Mouse (Mus musculus): ENCODE measurements around the gene Slc37a3. TPM values are rescaled to one million over a fixed set of nuclear protein-coding genes. Genes with fewer than 3 reads are reported as not detected.

The Slc37a3 gene
- polyA plus RNA-seq, 1 experiment from 2014 or later, result 42.3 TPM

DNA sequence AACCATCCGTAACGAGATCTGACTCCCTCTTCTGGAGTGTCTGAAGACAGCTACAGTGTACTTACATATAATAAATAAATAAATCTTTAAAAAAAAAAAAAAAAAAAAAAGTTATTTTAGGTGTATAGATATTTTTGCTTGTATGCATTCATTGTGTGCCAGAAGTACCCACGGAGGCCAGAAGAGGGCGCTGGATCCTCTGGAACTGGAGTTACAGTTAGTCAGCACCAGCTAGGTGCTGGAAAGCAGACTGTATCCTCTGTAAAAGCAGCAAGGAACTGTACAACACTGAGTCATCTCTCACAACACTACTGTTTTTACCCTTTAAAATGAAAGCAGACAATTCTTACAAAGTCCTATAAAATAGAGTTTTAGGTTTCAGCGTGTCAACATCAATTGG lies 38.3 kb upstream of the Slc37a3 start:
- no peaks in the 10 kb centered on the region for H3K9me3 ChIP-seq (replicated peaks; ENCODE audit: control insufficient read depth, low read length)
- no peaks in the 10 kb centered on the region; the same call in 1 of the 2 replicates for H3K27me3 ChIP-seq (ENCODE audit: control insufficient read depth, insufficient read depth, low read length)
- 53% methylated on average over 3 of the region's 5 CpGs for WGBS
- no peak overlapping the region for H3K27ac ChIP-seq (ENCODE audit: low read length)
- H3K9ac ChIP-seq (ENCODE audit: low read length), result no peak overlapping the region
- H3K4me3 ChIP-seq (replicated peaks; ENCODE audit: low read length), result no peak overlapping the region
- H3K4me1 ChIP-seq (ENCODE audit: control insufficient read depth, insufficient read depth, low read length), result no peaks in the 10 kb centered on the region
- no peak for ATAC-seq (ENCODE audit: insufficient read depth, low FRiP score)
- no peaks in the 10 kb centered on the region for H3K36me3 ChIP-seq (ENCODE audit: control insufficient read depth, insufficient read depth, low read length)
- no peak overlapping the region for H3K4me2 ChIP-seq (ENCODE audit: low read depth, low read length)

DNA sequence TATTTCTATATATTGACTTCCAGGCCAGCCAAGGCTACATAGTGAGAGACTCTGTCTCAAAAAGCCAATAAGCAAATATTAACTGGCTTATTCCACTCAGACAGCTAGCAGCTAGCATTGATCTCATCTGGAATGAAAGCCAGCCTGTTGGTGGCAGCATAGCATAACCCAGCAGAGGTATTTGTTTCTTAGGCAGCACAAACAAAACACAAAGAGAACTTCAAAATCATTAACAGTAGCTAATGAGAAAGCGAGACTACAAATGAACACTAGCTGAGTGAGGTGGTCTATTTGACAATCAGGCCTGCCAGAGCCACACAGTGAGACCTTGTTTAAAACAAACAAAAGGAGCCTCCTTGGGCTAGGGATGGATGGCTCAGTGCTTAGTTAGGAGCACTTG lies 36.6 kb upstream of the Slc37a3 start:
- Histone ChIP-seq H3K4me2 (ENCODE audit: low read depth, low read length) (no peak overlapping the region), H3K4me1 (ENCODE audit: control insufficient read depth, insufficient read depth, low read length) (no peaks in the 10 kb centered on the region), H3K36me3 (ENCODE audit: control insufficient read depth, insufficient read depth, low read length) (peaks cover 3% of the 10 kb centered on the region; the same call in 1 of the 2 replicates), H3K27ac (ENCODE audit: low read length) (no peak overlapping the region), H3K9me3 (replicated peaks; ENCODE audit: control insufficient read depth, low read length) (no peaks in the 10 kb centered on the region), H3K9ac (ENCODE audit: low read length) (no peak overlapping the region), H3K27me3 (ENCODE audit: control insufficient read depth, insufficient read depth, low read length) (no peaks in the 10 kb centered on the region; the same call in 1 of the 2 replicates), H3K4me3 (replicated peaks; ENCODE audit: low read length) (no peak overlapping the region)
- no peak for ATAC-seq (ENCODE audit: insufficient read depth, low FRiP score)
- WGBS, result 89% methylated on average over 1 of the region's 1 CpGs

DNA sequence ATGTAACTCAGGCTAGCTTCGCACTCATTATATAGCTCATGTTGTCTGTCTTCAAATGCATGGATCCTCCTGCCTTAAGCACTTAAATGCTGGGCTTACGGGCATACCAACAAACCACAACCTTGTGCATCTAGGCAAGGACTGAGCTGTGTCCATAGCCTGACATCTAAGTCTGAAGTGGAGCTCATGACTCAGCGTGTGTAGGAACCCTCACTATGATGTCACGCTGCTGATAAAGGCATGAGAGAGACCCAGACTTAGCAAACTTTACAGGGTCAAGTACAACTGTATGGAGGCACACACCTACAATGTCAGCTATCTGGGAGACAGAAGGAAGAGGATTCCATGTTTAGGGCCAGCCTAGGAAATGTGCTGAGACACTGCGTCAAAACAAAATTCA lies 29.0 kb upstream of the Slc37a3 start:
- Histone ChIP-seq H3K36me3 (ENCODE audit: control insufficient read depth, insufficient read depth, low read length) (peaks cover 3% of the 10 kb centered on the region; the same call in 1 of the 2 replicates), H3K4me2 (ENCODE audit: low read depth, low read length) (no peak overlapping the region), H3K9me3 (replicated peaks; ENCODE audit: control insufficient read depth, low read length) (no peaks in the 10 kb centered on the region), H3K27ac (ENCODE audit: low read length) (no peak overlapping the region), H3K27me3 (ENCODE audit: control insufficient read depth, insufficient read depth, low read length) (no peaks in the 10 kb centered on the region), H3K4me1 (ENCODE audit: control insufficient read depth, insufficient read depth, low read length) (no peaks in the 10 kb centered on the region), H3K4me3 (replicated peaks; ENCODE audit: low read length) (no peak overlapping the region), H3K9ac (ENCODE audit: low read length) (no peak overlapping the region)
- no peak for ATAC-seq (ENCODE audit: insufficient read depth, low FRiP score)
- 89% methylated on average over 5 of the region's 5 CpGs for WGBS

DNA sequence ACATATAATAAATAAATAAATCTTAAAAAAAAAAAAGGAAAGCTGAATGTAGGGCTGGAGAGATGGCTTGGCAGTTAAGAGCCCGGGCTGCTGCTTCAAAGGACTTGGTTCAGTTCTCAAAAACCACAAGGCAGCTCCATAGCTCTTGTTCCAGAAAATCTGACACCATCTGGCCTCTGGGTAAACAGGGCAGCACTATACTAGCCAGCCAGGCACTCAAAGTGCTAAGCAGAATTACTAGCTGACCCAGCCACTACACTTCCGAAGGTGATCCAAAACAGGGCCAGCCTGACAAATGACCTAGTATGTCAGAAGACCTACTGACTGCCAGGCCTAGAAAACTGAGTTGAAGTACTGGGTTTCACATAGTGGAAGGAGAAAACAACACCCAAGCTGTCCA lies 25.7 kb upstream of the Slc37a3 start:
- Histone ChIP-seq H3K36me3 (ENCODE audit: control insufficient read depth, insufficient read depth, low read length) (no peaks in the 10 kb centered on the region), H3K4me3 (replicated peaks; ENCODE audit: low read length) (no peak overlapping the region), H3K27me3 (ENCODE audit: control insufficient read depth, insufficient read depth, low read length) (no peaks in the 10 kb centered on the region), H3K9ac (ENCODE audit: low read length) (no peak overlapping the region), H3K4me1 (ENCODE audit: control insufficient read depth, insufficient read depth, low read length) (no peaks in the 10 kb centered on the region), H3K4me2 (ENCODE audit: low read depth, low read length) (no peak overlapping the region), H3K9me3 (replicated peaks; ENCODE audit: control insufficient read depth, low read length) (no peaks in the 10 kb centered on the region), H3K27ac (ENCODE audit: low read length) (no peak overlapping the region)
- ATAC-seq (ENCODE audit: insufficient read depth, low FRiP score), result no peak
- 79% methylated on average over 2 of the region's 2 CpGs for WGBS

DNA sequence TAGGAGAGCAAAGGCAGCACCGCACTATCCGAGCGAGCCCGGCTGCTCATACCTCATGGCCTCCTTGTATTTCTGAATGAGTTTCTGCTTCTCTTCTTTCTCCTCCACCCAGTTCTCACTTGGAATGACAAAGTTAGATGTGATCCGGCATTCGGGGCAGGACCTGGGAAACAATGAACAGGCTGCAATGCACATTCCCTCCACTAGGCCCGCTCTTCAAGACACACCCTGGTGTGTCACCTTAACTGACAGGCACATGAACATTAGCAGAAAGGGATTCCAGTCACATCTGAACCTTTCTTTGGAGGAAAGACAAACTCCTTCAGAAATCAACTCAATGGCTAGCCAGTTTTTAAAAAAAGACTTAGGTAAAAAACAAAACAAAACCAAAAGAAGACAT lies 22.9 kb upstream of the Slc37a3 start:
- Histone ChIP-seq H3K4me3 (replicated peaks; ENCODE audit: low read length) (no peak overlapping the region), H3K9ac (ENCODE audit: low read length) (no peak overlapping the region), H3K27me3 (ENCODE audit: control insufficient read depth, insufficient read depth, low read length) (no peaks in the 10 kb centered on the region), H3K9me3 (replicated peaks; ENCODE audit: control insufficient read depth, low read length) (no peaks in the 10 kb centered on the region), H3K27ac (ENCODE audit: low read length) (no peak overlapping the region; the same call in 1 of the 2 replicates), H3K36me3 (ENCODE audit: control insufficient read depth, insufficient read depth, low read length) (no peaks in the 10 kb centered on the region), H3K4me1 (ENCODE audit: control insufficient read depth, insufficient read depth, low read length) (no peaks in the 10 kb centered on the region), H3K4me2 (ENCODE audit: low read depth, low read length) (no peak overlapping the region)
- no peak for ATAC-seq (ENCODE audit: insufficient read depth, low FRiP score)
- 64% methylated on average over 7 of the region's 7 CpGs for WGBS

DNA sequence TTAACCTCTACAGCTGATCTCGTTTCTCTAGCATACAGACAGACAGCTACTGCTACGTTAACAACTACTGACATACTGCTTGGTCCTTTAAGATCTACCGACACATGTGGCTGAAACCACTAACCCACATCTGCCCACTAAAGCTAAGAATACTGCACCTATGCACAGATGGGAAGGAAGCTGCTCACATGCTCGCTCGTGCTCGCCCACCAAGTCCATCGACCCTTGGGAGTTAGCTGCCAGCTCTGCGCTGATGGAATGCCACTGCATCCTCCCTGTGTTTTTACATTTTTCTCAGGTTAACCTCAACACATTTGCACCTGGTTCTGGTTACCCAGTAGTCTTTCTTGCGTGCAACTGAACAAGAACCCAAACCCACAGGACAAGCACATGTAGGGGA lies 20.9 kb upstream of the Slc37a3 start:
- Histone ChIP-seq H3K27ac (ENCODE audit: low read length) (no peak overlapping the region), H3K36me3 (ENCODE audit: control insufficient read depth, insufficient read depth, low read length) (no peaks in the 10 kb centered on the region), H3K9me3 (replicated peaks; ENCODE audit: control insufficient read depth, low read length) (no peaks in the 10 kb centered on the region), H3K9ac (ENCODE audit: low read length) (no peak overlapping the region), H3K4me3 (replicated peaks; ENCODE audit: low read length) (no peak overlapping the region), H3K4me2 (ENCODE audit: low read depth, low read length) (no peak overlapping the region), H3K4me1 (ENCODE audit: control insufficient read depth, insufficient read depth, low read length) (no peaks in the 10 kb centered on the region), H3K27me3 (ENCODE audit: control insufficient read depth, insufficient read depth, low read length) (no peaks in the 10 kb centered on the region)
- WGBS, result 91% methylated on average over 9 of the region's 9 CpGs
- ATAC-seq (ENCODE audit: insufficient read depth, low FRiP score), result no peak

DNA sequence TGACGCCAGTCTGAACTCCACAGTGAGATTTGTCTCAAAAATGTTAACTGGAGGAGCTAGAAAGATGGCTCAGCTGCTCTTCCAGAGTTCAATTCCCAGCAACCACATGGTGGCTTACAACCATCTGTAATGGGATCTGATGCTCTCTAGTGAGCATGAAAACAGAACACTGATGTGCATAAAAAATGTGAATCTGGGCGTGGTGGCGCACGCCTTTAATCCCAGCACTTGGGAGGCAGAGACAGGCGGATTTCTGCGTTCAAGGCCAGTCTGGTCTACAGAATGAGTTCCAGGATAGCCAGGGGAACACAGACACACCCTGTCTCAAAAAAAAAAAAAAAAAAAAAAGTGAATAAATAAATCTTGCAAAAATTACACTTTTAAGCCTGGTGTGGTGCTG lies 19.6 kb upstream of the Slc37a3 start:
- Histone ChIP-seq H3K9ac (ENCODE audit: low read length) (no peak overlapping the region), H3K4me1 (ENCODE audit: control insufficient read depth, insufficient read depth, low read length) (no peaks in the 10 kb centered on the region), H3K9me3 (replicated peaks; ENCODE audit: control insufficient read depth, low read length) (no peaks in the 10 kb centered on the region), H3K4me2 (ENCODE audit: low read depth, low read length) (no peak overlapping the region), H3K27me3 (ENCODE audit: control insufficient read depth, insufficient read depth, low read length) (no peaks in the 10 kb centered on the region), H3K27ac (ENCODE audit: low read length) (no peak overlapping the region), H3K4me3 (replicated peaks; ENCODE audit: low read length) (no peak overlapping the region), H3K36me3 (ENCODE audit: control insufficient read depth, insufficient read depth, low read length) (no peaks in the 10 kb centered on the region)
- no peak for ATAC-seq (ENCODE audit: insufficient read depth, low FRiP score)
- 94% methylated on average over 6 of the region's 6 CpGs for WGBS

DNA sequence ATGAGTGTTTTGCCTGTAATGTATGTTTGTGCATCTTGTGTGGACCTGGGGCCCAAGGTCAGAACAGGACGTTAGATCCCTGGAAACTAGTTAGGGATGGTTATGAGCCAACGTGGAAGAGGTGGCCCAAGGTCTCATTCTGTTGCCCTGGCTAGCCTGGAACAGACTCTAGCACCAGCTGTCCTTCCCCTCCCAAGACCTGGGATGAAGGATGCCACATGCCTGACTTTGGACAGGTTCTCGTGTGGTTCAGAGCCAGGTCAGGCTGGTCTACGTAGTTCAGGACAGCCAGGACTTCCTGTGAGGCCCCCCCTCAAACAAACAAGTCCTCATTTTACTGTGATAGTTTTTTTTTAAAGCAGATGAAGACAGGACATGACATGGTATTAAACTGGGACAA lies 18.4 kb upstream of the Slc37a3 start:
- Histone ChIP-seq H3K27ac (ENCODE audit: low read length) (no peak overlapping the region), H3K36me3 (ENCODE audit: control insufficient read depth, insufficient read depth, low read length) (no peaks in the 10 kb centered on the region), H3K27me3 (ENCODE audit: control insufficient read depth, insufficient read depth, low read length) (no peaks in the 10 kb centered on the region), H3K9me3 (replicated peaks; ENCODE audit: control insufficient read depth, low read length) (no peaks in the 10 kb centered on the region), H3K4me2 (ENCODE audit: low read depth, low read length) (no peak overlapping the region), H3K9ac (ENCODE audit: low read length) (no peak overlapping the region), H3K4me1 (ENCODE audit: control insufficient read depth, insufficient read depth, low read length) (no peaks in the 10 kb centered on the region), H3K4me3 (replicated peaks; ENCODE audit: low read length) (no peak overlapping the region)
- no peak for ATAC-seq (ENCODE audit: insufficient read depth, low FRiP score)
- 61% methylated on average over 4 of the region's 4 CpGs for WGBS

DNA sequence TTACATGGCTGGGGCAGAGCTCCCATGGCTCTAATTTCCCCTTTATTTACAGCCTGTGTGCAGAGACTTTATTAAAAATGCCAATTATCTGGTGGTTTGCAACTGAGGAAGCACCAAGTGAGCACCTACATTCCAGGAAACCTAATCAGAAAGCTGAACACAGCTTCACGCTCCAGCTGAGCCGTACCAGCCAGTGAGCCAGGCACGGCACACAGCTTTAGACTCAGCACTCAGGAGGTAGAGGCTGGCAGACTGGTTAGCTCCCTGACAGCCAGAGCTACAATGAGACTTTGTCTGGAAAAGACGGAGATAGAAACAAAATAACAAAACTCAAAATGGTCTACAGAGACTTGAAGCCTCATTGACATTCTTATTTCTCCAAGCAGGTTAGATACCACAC lies 18.0 kb upstream of the Slc37a3 start:
- no peak overlapping the region for H3K9ac ChIP-seq (ENCODE audit: low read length)
- H3K36me3 ChIP-seq (ENCODE audit: control insufficient read depth, insufficient read depth, low read length), result no peaks in the 10 kb centered on the region
- no peaks in the 10 kb centered on the region for H3K9me3 ChIP-seq (replicated peaks; ENCODE audit: control insufficient read depth, low read length)
- ATAC-seq (ENCODE audit: insufficient read depth, low FRiP score), result no peak
- no peak overlapping the region for H3K4me2 ChIP-seq (ENCODE audit: low read depth, low read length)
- no peak overlapping the region for H3K27ac ChIP-seq (ENCODE audit: low read length)
- no peaks in the 10 kb centered on the region for H3K4me1 ChIP-seq (ENCODE audit: control insufficient read depth, insufficient read depth, low read length)
- H3K27me3 ChIP-seq (ENCODE audit: control insufficient read depth, insufficient read depth, low read length), result no peaks in the 10 kb centered on the region
- no peak overlapping the region for H3K4me3 ChIP-seq (replicated peaks; ENCODE audit: low read length)
- WGBS, result 84% methylated on average over 4 of the region's 4 CpGs

DNA sequence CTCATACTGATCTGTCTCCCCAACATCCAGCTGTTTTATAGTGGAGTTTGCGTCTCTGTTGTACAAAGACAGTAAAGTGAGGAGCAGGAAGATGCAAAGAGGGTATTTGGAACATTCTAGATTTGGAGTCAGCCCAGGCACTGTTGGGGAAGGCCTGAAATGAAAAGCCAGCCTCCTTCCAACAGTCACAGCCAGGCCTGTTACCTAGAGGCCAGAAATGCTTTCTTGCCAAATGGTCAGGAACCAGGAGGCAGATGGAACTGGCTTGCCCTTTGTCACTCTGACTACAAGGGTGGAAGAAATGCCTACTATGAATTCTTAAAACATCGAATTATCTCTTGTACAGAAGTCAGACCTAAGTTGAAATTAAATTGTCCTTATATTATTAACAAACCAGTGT lies 12.5 kb upstream of the Slc37a3 start:
- H3K27ac ChIP-seq (ENCODE audit: low read length), result no peak overlapping the region
- H3K4me3 ChIP-seq (replicated peaks; ENCODE audit: low read length), result no peak overlapping the region
- no peak overlapping the region for H3K4me2 ChIP-seq (ENCODE audit: low read depth, low read length)
- H3K4me1 ChIP-seq (ENCODE audit: control insufficient read depth, insufficient read depth, low read length), result no peaks in the 10 kb centered on the region
- H3K9ac ChIP-seq (ENCODE audit: low read length), result no peak overlapping the region
- 95% methylated on average over 2 of the region's 2 CpGs for WGBS
- no peaks in the 10 kb centered on the region for H3K36me3 ChIP-seq (ENCODE audit: control insufficient read depth, insufficient read depth, low read length)
- H3K9me3 ChIP-seq (replicated peaks; ENCODE audit: control insufficient read depth, low read length), result no peaks in the 10 kb centered on the region
- no peaks in the 10 kb centered on the region for H3K27me3 ChIP-seq (ENCODE audit: control insufficient read depth, insufficient read depth, low read length)
- ATAC-seq (ENCODE audit: insufficient read depth, low FRiP score), result no peak
